Mouse (Mus musculus) thymus, adult 2 months (tissue): ENCODE measurements around the gene Spocd1.

Experiments used
- CTCF ChIP-seq: fragments of 200-500 bp; IDR thresholded peaks from 2 replicates; pipeline ENCODE4 v1.5.1; 2012; ENCODE audit warnings: mild to moderate bottlenecking, control low read depth, low read length, moderate library complexity, borderline replicate concordance; ENCODE audit not compliant: control insufficient read depth, poor library complexity, insufficient read depth; ENCODE audit errors: extremely low read depth
- POLR2A ChIP-seq: fragments of 200-500 bp; IDR thresholded peaks from 2 replicates; pipeline ENCODE4 v1.6.1; 2012; ENCODE audit warnings: mild to moderate bottlenecking, low read length, control low read depth, moderate library complexity; ENCODE audit not compliant: control insufficient read depth, poor library complexity, insufficient read depth; ENCODE audit errors: extremely low read depth

- TF ChIP-seq CTCF (no peak), POLR2A (no peak)
Observed at GRCm38 (mm10) chr4:130005593-130005992, 76.5 kb downstream of the Spocd1 start.
